Mouse (Mus musculus) kidney, postnatal 0 days (tissue): ENCODE measurements around the gene Dst. TPM values are rescaled to one million over a fixed set of nuclear protein-coding genes. Genes with fewer than 3 reads are reported as not detected.

Experiments used
- ATAC-seq: fragments of 200-750 bp; cut with Nextera tagmentation; replicated peaks from 2 replicates; pipeline ENCODE4 v1.8.0; 2017; ENCODE audit warnings: low read depth, moderate number of reproducible peaks, moderate TSS enrichment, moderate library complexity; ENCODE audit not compliant: low FRiP score
- DNase-seq: peaks from one replicate; pipeline ENCODE4 v3.0.0-alpha.2; 2016; ENCODE audit warnings: low spot score
- H3K27ac ChIP-seq: fragments of 300-500 bp; sonication (generic); 2 replicates; pipeline ENCODE4 v1.5.1; 2014; ENCODE audit warnings: mild to moderate bottlenecking
- H3K27me3 ChIP-seq: fragments of 300-500 bp; sonication (generic); 2 replicates; pipeline ENCODE4 v1.6.1; 2014; ENCODE audit warnings: low read length, mixed read lengths; ENCODE audit not compliant: insufficient read depth
- H3K36me3 ChIP-seq: fragments of 300-500 bp; sonication (generic); 2 replicates; pipeline ENCODE4 v1.6.1; 2014; ENCODE audit warnings: low read length, mixed read lengths; ENCODE audit not compliant: insufficient read depth
- H3K4me1 ChIP-seq: fragments of 300-500 bp; sonication (generic); replicated peaks from 2 replicates; pipeline ENCODE4 v1.6.1; 2014; ENCODE audit warnings: antibody characterized with exemption, low read length, mixed read lengths; ENCODE audit not compliant: insufficient read depth
- H3K4me2 ChIP-seq: fragments of 300-500 bp; sonication (generic); 2 replicates; pipeline ENCODE4 v1.6.1; 2014; ENCODE audit warnings: mild to moderate bottlenecking, low read length, moderate library complexity, mixed read lengths
- H3K4me3 ChIP-seq: fragments of 300-500 bp; sonication (generic); replicated peaks from 2 replicates; pipeline ENCODE4 v1.5.1; 2014; ENCODE audit warnings: low read depth, low read length
- H3K9ac ChIP-seq: fragments of 300-500 bp; sonication (generic); 2 replicates; pipeline ENCODE4 v1.6.1; 2014; ENCODE audit warnings: low read depth, low read length
- H3K9me3 ChIP-seq: fragments of 300-500 bp; sonication (generic); replicated peaks from 2 replicates; pipeline ENCODE4 v1.6.1; 2016; ENCODE audit warnings: low read length, inconsistent platforms, mixed read lengths
- CTCF ChIP-seq: IDR thresholded peaks from 2 replicates; pipeline ENCODE4 v1.5.1; 2016; ENCODE audit warnings: antibody characterized with exemption, low read depth, mild to moderate bottlenecking, moderate library complexity
- WGBS: fragments of 180-500 bp; shearing (Covaris S2); extraction: QIAGEN DNeasy Blood & Tissue Kit; methylation state at CpG from one replicate; pipeline ENCODE4 v1.1.7; 2014; 5-methylcytosine and 5-hydroxymethylcytosine counted together
- polyA plus RNA-seq: library from polyadenylated mRNA; unstranded; fragments of >200 nt; fragmentation: Nextera tagmentation; extraction: Ambion mirVana; gene quantifications from 2 replicates; pipeline ENCODE4 v1.2.1, GENCODE M21; 2015

Gene Dst
- polyA plus RNA-seq, 1 experiment from 2014 or later, result 22.4 TPM

DNA sequence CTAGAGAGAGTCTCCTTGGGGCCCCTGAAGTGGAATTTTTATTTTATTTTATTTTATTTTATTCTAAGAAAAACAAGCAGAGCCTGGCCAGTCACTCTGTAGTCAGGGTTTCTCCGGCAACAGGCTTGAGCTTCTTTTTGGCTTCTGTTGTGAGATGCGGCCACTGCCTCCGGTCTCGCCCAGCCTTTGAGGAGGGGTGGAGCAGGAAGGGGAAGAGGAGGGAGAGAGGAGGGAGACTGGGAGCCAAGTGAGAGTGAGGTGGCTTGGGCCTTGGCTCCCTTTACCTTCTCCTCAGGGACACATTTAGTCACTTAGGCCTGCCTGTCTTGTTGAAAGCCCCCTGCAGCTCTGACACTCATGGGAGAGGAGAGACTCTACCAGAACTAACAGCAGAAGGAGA is 99.4 kb downstream of the Dst start:
- ATAC-seq, result no peak
- Histone ChIP-seq H3K4me1 (peaks cover 7% of the 10 kb centered on the region; the same call in 1 of the 2 replicates), H3K36me3 (no peaks in the 10 kb centered on the region), H3K27ac (no peak overlapping the region), H3K9me3 (no peaks in the 10 kb centered on the region), H3K27me3 (no peaks in the 10 kb centered on the region), H3K9ac (no peak overlapping the region), H3K4me2 (peak overlapping the region; percentile 89), H3K4me3 (0 out of 2 replicates have a peak overlapping the region, but pooled peaks have one; percentile 49)
- no peak for DNase-seq
- TF ChIP-seq CTCF, result no peak
- 45% methylated on average over 4 of the region's 4 CpGs for WGBS

DNA sequence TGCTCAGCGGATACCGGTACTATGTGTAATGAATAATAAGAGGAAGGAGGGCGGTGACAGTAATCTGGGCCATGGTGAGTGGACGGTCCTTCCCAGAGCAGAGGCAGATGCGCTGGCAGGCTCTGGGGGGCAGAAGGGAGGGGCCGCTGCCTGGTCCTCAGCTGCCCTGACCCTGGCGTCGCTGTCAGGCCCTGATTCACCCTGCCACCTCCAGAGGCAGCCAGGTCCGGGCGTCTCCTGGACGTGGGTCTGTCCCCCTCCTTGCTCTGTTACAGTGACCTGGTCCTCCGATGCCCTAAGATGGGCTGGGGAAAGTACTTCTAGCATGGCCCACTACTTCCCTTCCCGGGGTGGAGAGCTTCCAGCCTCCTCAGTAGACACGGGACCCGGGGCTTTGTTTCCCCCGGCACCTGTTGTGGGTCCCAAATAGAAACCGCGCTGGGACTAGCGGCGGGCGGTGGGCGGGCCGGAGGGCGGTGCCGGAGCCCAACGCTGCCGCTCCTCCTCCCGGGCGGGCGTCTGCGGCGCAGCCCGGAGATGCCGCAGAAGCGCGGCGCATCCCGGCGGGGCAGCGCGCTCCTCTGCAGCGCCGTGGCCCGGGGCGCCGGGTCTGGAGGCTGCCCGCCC is 103.1 kb downstream of the Dst start:
- Histone ChIP-seq H3K4me3 (peak overlapping the region; percentile 71), H3K27me3 (no peaks in the 10 kb centered on the region), H3K9ac (peak overlapping the region; percentile 83), H3K4me2 (peak overlapping the region; percentile 99), H3K36me3 (no peaks in the 10 kb centered on the region), H3K9me3 (no peaks in the 10 kb centered on the region), H3K27ac (peak overlapping the region; percentile 72), H3K4me1 (peaks cover 7% of the 10 kb centered on the region; the same call in 1 of the 2 replicates)
- WGBS, result under 1% methylated on average over 28 of the region's 47 CpGs
- peak; percentile 77 for DNase-seq
- peak; percentile 33 for TF ChIP-seq CTCF
- peak; percentile 82 for ATAC-seq

DNA sequence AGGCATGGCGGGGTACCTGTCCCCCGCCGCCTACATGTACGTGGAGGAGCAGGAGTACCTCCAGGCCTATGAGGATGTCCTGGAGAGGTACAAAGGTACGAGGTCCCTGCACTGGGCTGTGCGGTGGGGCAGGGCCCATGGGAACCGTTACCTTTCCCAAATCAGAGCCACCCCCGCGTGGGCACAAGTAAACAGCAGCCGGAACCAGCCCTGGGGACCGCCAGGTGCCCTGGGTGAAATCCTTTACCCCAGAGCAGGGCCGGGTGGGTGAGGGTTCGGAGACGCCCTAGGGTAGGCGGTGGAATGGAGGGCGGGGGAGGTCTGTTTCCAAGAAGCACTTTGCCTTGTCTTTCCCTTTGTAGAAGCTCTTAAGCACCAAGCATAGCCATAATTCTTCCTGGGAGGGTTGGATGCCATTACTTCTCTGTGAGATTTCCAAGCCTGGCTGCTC is 103.8 kb downstream of the Dst start:
- peak overlapping the region; percentile 99 for H3K4me2 ChIP-seq
- H3K9me3 ChIP-seq, result no peaks in the 10 kb centered on the region
- peak overlapping the region; percentile 83 for H3K9ac ChIP-seq
- H3K4me1 ChIP-seq, result peaks cover 3% of the 10 kb centered on the region; the same call in 1 of the 2 replicates
- no peaks in the 10 kb centered on the region for H3K36me3 ChIP-seq
- peak overlapping the region; percentile 71 for H3K4me3 ChIP-seq
- peak overlapping the region; percentile 72 for H3K27ac ChIP-seq
- ATAC-seq (peak; percentile 38), DNase-seq (peak; percentile 76)
- no peaks in the 10 kb centered on the region for H3K27me3 ChIP-seq
- WGBS, result 3% methylated on average over 16 of the region's 16 CpGs
- no peak for TF ChIP-seq CTCF

DNA sequence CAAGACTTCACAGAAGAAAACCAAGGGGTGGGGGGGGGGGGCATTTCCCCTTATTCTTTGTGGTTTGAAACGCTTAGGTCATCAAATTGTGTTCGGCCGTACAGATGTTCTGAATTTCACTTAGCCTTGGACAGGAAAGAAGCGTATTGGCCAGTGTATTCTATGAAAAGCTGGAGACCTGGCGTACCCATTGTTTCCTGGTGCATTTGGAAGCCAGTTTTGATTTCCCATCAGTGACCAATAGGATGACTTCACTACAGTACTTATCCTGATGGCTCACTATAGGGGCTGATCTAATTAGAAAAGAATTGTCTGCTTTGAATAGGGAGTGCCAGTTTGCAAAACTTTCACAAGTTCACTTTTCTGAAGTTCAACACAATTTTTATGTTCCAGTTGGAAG is 105.5 kb downstream of the Dst start:
- Histone ChIP-seq H3K4me2 (peak overlapping the region; percentile 3; the same call in 1 of the 2 replicates), H3K9me3 (no peaks in the 10 kb centered on the region), H3K9ac (no peak overlapping the region), H3K4me1 (no peaks in the 10 kb centered on the region; the same call in 1 of the 2 replicates), H3K27me3 (no peaks in the 10 kb centered on the region), H3K4me3 (0 out of 2 replicates have a peak overlapping the region, but pooled peaks have one; percentile 2), H3K36me3 (no peaks in the 10 kb centered on the region), H3K27ac (no peak overlapping the region)
- DNase-seq, result no peak
- no peak for TF ChIP-seq CTCF
- 63% methylated on average over 5 of the region's 5 CpGs for WGBS
- no peak for ATAC-seq

DNA sequence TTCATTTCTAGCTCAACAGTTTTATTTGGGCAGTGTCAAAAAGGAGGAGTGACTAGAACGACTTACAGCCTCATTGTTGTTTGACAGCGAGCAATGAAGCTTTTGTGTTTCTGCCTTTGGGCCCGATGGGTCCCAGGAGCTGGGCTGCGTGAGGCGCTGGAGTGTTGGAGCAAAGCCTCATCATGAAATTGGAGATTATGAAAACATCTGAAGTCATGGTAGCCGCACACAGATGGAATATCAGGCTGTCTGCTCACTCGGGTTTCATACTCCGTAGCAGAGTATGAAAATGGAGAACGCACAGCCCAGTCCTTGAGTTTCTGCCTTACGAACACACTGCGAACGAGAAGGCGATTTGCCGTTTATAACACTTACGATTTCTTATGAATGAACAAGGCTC is 108.8 kb downstream of the Dst start:
- H3K9me3 ChIP-seq, result no peaks in the 10 kb centered on the region
- H3K4me3 ChIP-seq, result no peak overlapping the region
- no peak for TF ChIP-seq CTCF
- no peaks in the 10 kb centered on the region for H3K36me3 ChIP-seq
- H3K27me3 ChIP-seq, result no peaks in the 10 kb centered on the region
- no peak for ATAC-seq
- H3K27ac ChIP-seq, result no peak overlapping the region
- peak overlapping the region; percentile 15; the same call in 1 of the 2 replicates for H3K4me2 ChIP-seq
- DNase-seq, result peak; percentile 54
- no peak overlapping the region for H3K9ac ChIP-seq
- 36% methylated on average over 15 of the region's 15 CpGs for WGBS
- no peaks in the 10 kb centered on the region; the same call in 1 of the 2 replicates for H3K4me1 ChIP-seq

DNA sequence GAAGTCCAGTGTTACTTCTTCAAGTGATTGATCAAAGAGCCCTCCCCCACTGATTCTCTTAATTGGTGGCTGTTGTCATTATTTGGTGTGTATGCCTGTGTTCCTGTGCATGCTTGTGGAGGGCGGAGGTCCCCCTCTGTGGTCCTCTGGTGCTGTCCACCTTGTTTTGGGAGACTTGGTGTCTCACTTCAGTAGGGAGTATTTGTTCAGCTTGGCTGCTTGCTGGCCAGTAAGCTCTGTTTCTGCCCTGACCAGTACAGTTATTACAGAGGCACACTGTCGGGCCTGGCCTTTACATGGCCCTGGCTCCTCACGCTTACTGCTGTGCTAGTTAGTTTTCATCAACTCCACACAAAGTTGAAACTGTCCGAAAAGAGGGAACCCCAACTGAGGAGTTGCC is 109.3 kb downstream of the Dst start:
- WGBS, result 60% methylated on average over 4 of the region's 4 CpGs
- H3K27me3 ChIP-seq, result no peaks in the 10 kb centered on the region
- H3K9me3 ChIP-seq, result no peaks in the 10 kb centered on the region
- no peak overlapping the region for H3K27ac ChIP-seq
- ATAC-seq, result peak; percentile 44; the same call in 1 of the 2 replicates
- no peak for DNase-seq
- peak overlapping the region; percentile 15; the same call in 1 of the 2 replicates for H3K4me2 ChIP-seq
- no peaks in the 10 kb centered on the region for H3K36me3 ChIP-seq
- no peak overlapping the region for H3K4me3 ChIP-seq
- TF ChIP-seq CTCF, result no peak
- no peak overlapping the region for H3K9ac ChIP-seq
- no peaks in the 10 kb centered on the region for H3K4me1 ChIP-seq
